Mouse (Mus musculus) embryonic facial prominence, embryonic 11.5 days (tissue): ENCODE measurements around the gene Naa40. TPM values are rescaled to one million over a fixed set of nuclear protein-coding genes. Genes with fewer than 3 reads are reported as not detected.
A peak's percentile ranks its signal among the peaks of the same experiment; 100 is the strongest.

Experiments
- ATAC-seq: fragments of 200-750 bp; cut with Nextera tagmentation; replicated peaks from 2 replicates; pipeline ENCODE4 v1.8.0; 2017; ENCODE audit warnings: low read depth; ENCODE audit not compliant: insufficient number of reproducible peaks, low FRiP score, low TSS enrichment
- DNase-seq: peaks from one replicate; pipeline ENCODE4 v3.0.0-alpha.2; 2015; ENCODE audit warnings: low spot score
- H3K27ac ChIP-seq: fragments of 300-500 bp; sonication (generic); replicated peaks from 2 replicates; pipeline ENCODE4 v1.5.1; 2014; ENCODE audit warnings: mild to moderate bottlenecking, low read depth, low read length, control low read depth
- H3K27me3 ChIP-seq: fragments of 300-500 bp; sonication (generic); 2 replicates; pipeline ENCODE4 v1.6.1; 2014; ENCODE audit warnings: mild to moderate bottlenecking, low read length, moderate library complexity, mixed read lengths; ENCODE audit not compliant: control insufficient read depth, insufficient read depth
- H3K36me3 ChIP-seq: fragments of 300-500 bp; sonication (generic); replicated peaks from 2 replicates; pipeline ENCODE4 v1.6.1; 2014; ENCODE audit warnings: low read depth, mild to moderate bottlenecking, low read length, moderate library complexity, mixed read lengths; ENCODE audit not compliant: control insufficient read depth, insufficient read depth
- H3K4me1 ChIP-seq: fragments of 300-500 bp; sonication (generic); 2 replicates; pipeline ENCODE4 v1.6.1; 2014; ENCODE audit warnings: low read length, mixed read lengths; ENCODE audit not compliant: control insufficient read depth, insufficient read depth
- H3K4me2 ChIP-seq: fragments of 300-500 bp; sonication (generic); 2 replicates; pipeline ENCODE4 v1.6.1; 2014; ENCODE audit warnings: low read depth, mild to moderate bottlenecking, control low read depth, low read length, moderate library complexity
- H3K4me3 ChIP-seq: fragments of 300-500 bp; sonication (generic); 2 replicates; pipeline ENCODE4 v1.5.1; 2014; ENCODE audit warnings: low read depth, low read length, control low read depth
- H3K9ac ChIP-seq: fragments of 300-500 bp; sonication (generic); replicated peaks from 2 replicates; pipeline ENCODE4 v1.6.1; 2014; ENCODE audit warnings: mild to moderate bottlenecking, control low read depth, low read length
- H3K9me3 ChIP-seq: fragments of 300-500 bp; sonication (generic); replicated peaks from 2 replicates; pipeline ENCODE4 v1.6.1; 2016; ENCODE audit warnings: mild to moderate bottlenecking, low read length, inconsistent platforms, mixed read lengths; ENCODE audit not compliant: control insufficient read depth
- WGBS: fragments of 180-500 bp; shearing (Covaris S2); extraction: QIAGEN DNeasy Blood & Tissue Kit; methylation state at CpG from one replicate; pipeline ENCODE4 v1.1.7; 2014; 5-methylcytosine and 5-hydroxymethylcytosine counted together
- polyA plus RNA-seq: library from polyadenylated mRNA; unstranded; fragments of >200 nt; fragmentation: Nextera tagmentation; extraction: Ambion mirVana; gene quantifications from 2 replicates; pipeline ENCODE4 v1.2.1, GENCODE M21; 2014

Gene Naa40
- polyA plus RNA-seq, 1 experiment from 2014 or later: 82.9 TPM

GRCm38 (mm10) chr19:7276796-7277195, 35.8 kb upstream of the Naa40 start:
- no peak overlapping the region for H3K9ac ChIP-seq
- peaks cover 37% of the 10 kb centered on the region for H3K36me3 ChIP-seq
- H3K4me1 ChIP-seq: peaks cover 2% of the 10 kb centered on the region; the same call in 1 of the 2 replicates

GRCm38 (mm10) chr19:7276053-7276659, 35.2 kb upstream of the Naa40 start:
- ATAC-seq: peak; percentile 47
- Histone ChIP-seq H3K36me3 (peaks cover 39% of the 10 kb centered on the region), H3K4me2 (no peak overlapping the region), H3K27me3 (no peaks in the 10 kb centered on the region), H3K9me3 (no peaks in the 10 kb centered on the region), H3K9ac (peak overlapping the region; percentile 13; the same call in 1 of the 2 replicates), H3K4me1 (peaks cover 2% of the 10 kb centered on the region; the same call in 1 of the 2 replicates), H3K27ac (peak overlapping the region; percentile 5; the same call in 1 of the 2 replicates), H3K4me3 (no peak overlapping the region)
- no peak for DNase-seq
- 42% methylated on average over 7 of the region's 7 CpGs for WGBS

More at GRCm38 (mm10) chr19:7276796-7277195, 35.8 kb upstream of the Naa40 start:
- no peak for ATAC-seq
- no peaks in the 10 kb centered on the region for H3K9me3 ChIP-seq
- no peaks in the 10 kb centered on the region for H3K27me3 ChIP-seq
- peak overlapping the region; percentile 5; the same call in 1 of the 2 replicates for H3K27ac ChIP-seq
- H3K4me3 ChIP-seq: no peak overlapping the region
- peak; percentile 15 for DNase-seq
- H3K4me2 ChIP-seq: no peak overlapping the region
- 60% methylated on average over 7 of the region's 7 CpGs for WGBS

GRCm38 (mm10) chr19:7275131-7275789, 34.3 kb upstream of the Naa40 start:
- Histone ChIP-seq H3K4me3 (no peak overlapping the region), H3K9me3 (no peaks in the 10 kb centered on the region), H3K36me3 (peaks cover 41% of the 10 kb centered on the region), H3K27me3 (no peaks in the 10 kb centered on the region), H3K4me1 (peaks cover 2% of the 10 kb centered on the region; the same call in 1 of the 2 replicates), H3K4me2 (no peak overlapping the region), H3K9ac (no peak overlapping the region), H3K27ac (peak overlapping the region; percentile 28)
- no peak for DNase-seq
- WGBS: 52% methylated on average over 7 of the region's 7 CpGs
- ATAC-seq: no peak

GRCm38 (mm10) chr19:7274326-7274990, 33.5 kb upstream of the Naa40 start:
- Histone ChIP-seq H3K4me1 (peaks cover 2% of the 10 kb centered on the region; the same call in 1 of the 2 replicates), H3K4me3 (no peak overlapping the region), H3K4me2 (no peak overlapping the region), H3K9ac (no peak overlapping the region; the same call in 1 of the 2 replicates), H3K27ac (peak overlapping the region; percentile 28; the same call in 1 of the 2 replicates), H3K9me3 (no peaks in the 10 kb centered on the region), H3K27me3 (no peaks in the 10 kb centered on the region), H3K36me3 (peaks cover 41% of the 10 kb centered on the region)
- ATAC-seq: no peak
- DNase-seq: no peak
- WGBS: 76% methylated on average over 12 of the region's 13 CpGs

- no peak for ATAC-seq
- peak; percentile 13 for DNase-seq
Measured at GRCm38 (mm10) chr19:7273486-7273885, 32.5 kb upstream of the Naa40 start.

GRCm38 (mm10) chr19:7269290-7270044, 28.5 kb upstream of the Naa40 start:
- Histone ChIP-seq H3K9ac (peak overlapping the region; percentile 96), H3K4me1 (peaks cover 20% of the 10 kb centered on the region), H3K4me3 (peak overlapping the region; percentile 91), H3K27ac (peak overlapping the region; percentile 98), H3K9me3 (no peaks in the 10 kb centered on the region), H3K27me3 (no peaks in the 10 kb centered on the region), H3K4me2 (peak overlapping the region; percentile 90), H3K36me3 (peaks cover 32% of the 10 kb centered on the region)
- no peak for ATAC-seq
- WGBS: 4% methylated on average over 11 of the region's 11 CpGs
- peak; percentile 65 for DNase-seq

More at GRCm38 (mm10) chr19:7273486-7273885, 32.5 kb upstream of the Naa40 start:
- H3K4me3 ChIP-seq: no peak overlapping the region
- 91% methylated on average over 4 of the region's 4 CpGs for WGBS
- H3K27ac ChIP-seq: no peak overlapping the region
- H3K36me3 ChIP-seq: peaks cover 41% of the 10 kb centered on the region
- no peaks in the 10 kb centered on the region for H3K9me3 ChIP-seq
- H3K4me2 ChIP-seq: no peak overlapping the region
- H3K9ac ChIP-seq: no peak overlapping the region
- no peaks in the 10 kb centered on the region for H3K27me3 ChIP-seq
- peaks cover 2% of the 10 kb centered on the region; the same call in 1 of the 2 replicates for H3K4me1 ChIP-seq

GRCm38 (mm10) chr19:7268722-7269090, 27.7 kb upstream of the Naa40 start:
- WGBS: 1% methylated on average over 30 of the region's 30 CpGs
- peak overlapping the region; percentile 91 for H3K4me3 ChIP-seq
- DNase-seq (peak; percentile 89), ATAC-seq (peak; percentile 19; the same call in 1 of the 2 replicates)
- H3K4me2 ChIP-seq: peak overlapping the region; percentile 90
- no peaks in the 10 kb centered on the region for H3K27me3 ChIP-seq
- peaks cover 24% of the 10 kb centered on the region for H3K36me3 ChIP-seq
- H3K9ac ChIP-seq: peak overlapping the region; percentile 96
- H3K9me3 ChIP-seq: no peaks in the 10 kb centered on the region
- H3K4me1 ChIP-seq: peaks cover 20% of the 10 kb centered on the region
- H3K27ac ChIP-seq: peak overlapping the region; percentile 98
